Mouse (Mus musculus): ENCODE results near the gene Uri1.

DNA sequence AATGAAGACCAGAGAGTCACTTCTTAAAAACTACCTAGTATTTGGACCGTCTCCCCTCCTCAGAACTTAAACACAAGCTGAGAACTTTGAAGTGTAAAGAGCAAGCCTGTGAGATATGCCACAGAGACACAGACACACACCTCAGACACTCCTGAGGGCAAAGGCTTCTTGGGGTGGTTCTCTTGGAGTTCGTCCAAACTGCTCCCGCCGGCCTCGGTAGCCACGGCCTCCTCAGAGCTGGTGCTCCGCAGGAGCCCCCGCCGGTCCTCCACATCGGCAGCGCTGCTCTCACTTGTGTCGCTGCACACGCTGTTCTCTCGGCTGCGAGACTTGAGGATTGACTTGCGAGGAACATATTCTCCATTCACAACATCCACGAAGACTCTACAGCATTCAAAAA, 61.0 kb downstream of the Uri1 start:
- TF ChIP-seq E2F4 (IDR thresholded peaks at IDR 0.05; ENCODE audit: insufficient read depth) (no peak), USF1 (IDR thresholded peaks at IDR 0.05; ENCODE audit: low read depth) (no peak), POLR2A (IDR thresholded peaks at IDR 0.05; ENCODE audit: insufficient read length, low read depth) (no peak), MYOD1 (IDR thresholded peaks at IDR 0.05; ENCODE audit: control insufficient read depth in 1 of 3, insufficient read length in 2 of 3, low read depth in 2 of 3) (no peak), SRF (IDR thresholded peaks at IDR 0.05; ENCODE audit: control insufficient read depth, insufficient read length, low read depth) (no peak), CEBPB (IDR thresholded peaks at IDR 0.05; ENCODE audit: insufficient read depth, poor library complexity, severe bottlenecking) (no peak), TCF12 (IDR thresholded peaks at IDR 0.05; ENCODE audit: insufficient read depth, poor library complexity, severe bottlenecking) (no peak)

Data from myocyte (in vitro differentiated cells).